Mouse (Mus musculus) urinary bladder, postnatal 10 days (tissue): ENCODE data around the gene Wap.
"Not testable (repeated sequence)": the region's sequence is repeated elsewhere in the genome, so short reads cannot be mapped to it uniquely, and the experiment has no call there.

Source experiments
- DNase-seq: peaks from one replicate; pipeline ENCODE4 v3.0.0; 2022; ENCODE audit warnings: low spot score

The Wap gene

DNA sequence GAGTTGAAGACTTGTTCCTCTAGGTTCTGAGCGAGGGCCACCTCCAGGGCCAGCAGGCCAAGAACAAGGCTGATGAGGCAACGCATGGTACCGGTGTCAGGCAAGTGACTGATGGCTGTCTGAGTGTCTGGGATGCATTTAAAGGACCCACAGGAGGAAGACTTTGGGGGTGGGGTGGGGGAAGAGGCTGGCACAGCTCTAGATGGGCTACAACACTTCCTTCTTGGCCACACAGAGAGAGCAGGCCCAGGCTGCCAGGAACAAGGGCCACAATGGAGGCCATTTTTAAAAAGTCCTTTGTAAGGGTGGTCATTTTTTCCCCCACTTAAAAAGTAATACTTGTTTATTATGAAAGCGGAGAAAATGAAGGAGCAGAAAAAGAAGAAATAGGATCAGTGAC lies at the start of gene Wap:
Gene Wap (minus strand): TSS at position 101 of the 400 bp plus-strand sequence.
- DNase-seq = no peak

GRCm38 (mm10) chr11:6684741-6685140 lies 46.3 kb upstream of the Wap start:
- DNase-seq = no peak

- DNase-seq = no peak
Measured at GRCm38 (mm10) chr11:6680397-6680818, 42.0 kb upstream of the Wap start.

- no peak for DNase-seq
Measured at GRCm38 (mm10) chr11:6679694-6680396, 41.4 kb upstream of the Wap start.

DNA sequence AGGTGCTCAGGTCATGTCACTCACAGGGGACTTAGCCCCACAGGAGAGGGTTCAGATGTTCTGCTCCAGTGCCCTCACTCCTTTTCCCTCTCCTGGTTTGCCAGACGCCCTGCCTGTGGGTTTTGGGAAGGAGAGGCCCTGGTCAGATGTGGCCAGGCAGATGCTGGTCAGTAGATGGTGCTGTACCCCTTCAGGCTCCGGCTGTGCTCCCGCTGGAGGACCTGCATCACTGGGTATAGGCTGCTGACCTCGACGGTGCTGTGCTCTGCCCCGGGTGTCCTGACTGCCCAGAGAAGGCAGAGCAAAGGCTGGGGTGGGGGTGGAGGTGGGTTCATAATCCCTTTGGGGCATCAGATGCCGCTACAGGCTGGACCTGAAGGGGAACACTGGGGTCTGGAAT lies 39.1 kb upstream of the Wap start:
- DNase-seq = no peak

DNA sequence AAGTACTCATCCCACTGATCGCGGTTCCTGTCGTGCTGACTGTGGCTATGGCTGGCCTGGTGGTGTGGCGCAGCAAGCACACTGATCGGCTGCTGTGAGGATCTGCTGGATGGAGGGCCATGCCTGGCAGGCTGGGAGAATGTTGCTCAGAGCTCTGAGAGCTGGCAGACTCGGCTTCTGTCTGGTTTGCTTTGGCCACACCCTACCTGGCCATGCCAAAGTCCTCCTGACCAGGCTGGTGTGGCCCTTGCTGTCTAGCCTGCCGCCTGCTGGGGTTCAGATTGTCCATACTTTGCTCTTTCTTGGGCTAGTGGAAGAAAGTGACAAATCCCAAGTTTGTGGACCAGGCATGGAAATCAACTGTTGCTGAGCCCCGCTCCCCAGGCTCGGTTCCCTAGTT lies 38.2 kb upstream of the Wap start:
- DNase-seq = no peak

DNA sequence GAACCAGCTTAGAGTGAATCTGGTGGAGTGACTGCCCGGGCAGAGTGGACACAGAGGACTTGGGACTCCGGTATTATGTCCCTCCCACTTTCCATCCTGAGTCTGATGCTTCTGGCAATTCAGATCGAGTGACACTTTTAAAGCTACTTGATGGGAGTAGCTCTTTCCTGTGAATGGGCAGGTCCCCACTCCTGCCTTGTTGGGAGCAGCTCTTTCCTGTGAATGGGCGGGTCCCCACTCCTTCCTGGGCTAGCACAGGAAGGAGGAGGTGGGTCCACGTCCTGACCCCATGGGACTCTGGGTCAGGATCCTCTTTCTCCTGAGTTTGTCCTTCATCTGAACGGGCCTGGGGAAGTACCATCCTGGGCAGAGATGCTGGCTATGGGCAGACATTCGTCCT lies 37.0 kb upstream of the Wap start:
- DNase-seq = no peak

- no peak for DNase-seq
Measured at GRCm38 (mm10) chr11:6674701-6675100, 36.3 kb upstream of the Wap start.

DNA sequence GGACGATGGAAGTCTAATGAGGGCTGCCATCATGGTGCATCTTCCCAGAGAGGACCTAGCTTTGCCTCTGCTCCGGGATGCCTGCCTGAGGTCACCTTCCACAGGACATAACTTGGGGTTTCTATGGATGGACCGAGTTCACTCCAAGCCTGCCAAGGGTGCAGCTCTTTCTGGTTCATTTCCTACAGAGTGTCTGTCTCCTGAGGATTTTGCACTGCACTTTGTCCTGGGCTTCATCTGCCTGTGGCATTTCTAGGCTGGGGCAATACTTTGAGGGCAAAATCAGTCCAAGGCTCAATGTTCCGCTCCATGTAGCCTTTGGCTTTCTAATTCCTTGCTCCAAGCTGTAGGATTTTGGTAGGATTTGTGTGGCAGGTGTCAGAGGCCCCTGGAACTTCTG lies 32.4 kb upstream of the Wap start:
- no peak for DNase-seq

DNA sequence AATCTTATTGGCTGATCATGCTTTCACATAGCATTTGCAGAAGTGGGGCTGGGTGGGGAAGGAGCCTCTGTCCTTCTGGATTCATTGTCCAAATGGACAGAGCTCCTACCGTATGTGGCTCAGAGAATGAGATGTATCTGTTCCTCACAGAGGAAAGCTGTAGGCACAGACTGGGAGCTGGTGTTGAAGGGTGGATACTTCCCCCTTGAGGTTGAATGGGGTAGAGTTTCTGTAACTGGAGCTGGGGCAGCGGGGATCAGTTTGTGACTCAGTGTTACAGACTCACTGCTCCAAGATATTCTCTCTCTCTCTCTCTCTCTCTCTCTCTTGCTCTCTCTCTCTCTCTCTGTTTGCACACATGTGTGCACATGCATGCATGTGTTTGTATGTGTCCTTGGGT lies 31.6 kb upstream of the Wap start:
- no peak for DNase-seq

GRCm38 (mm10) chr11:6669041-6669440 lies 30.6 kb upstream of the Wap start:
- no peak for DNase-seq

DNA sequence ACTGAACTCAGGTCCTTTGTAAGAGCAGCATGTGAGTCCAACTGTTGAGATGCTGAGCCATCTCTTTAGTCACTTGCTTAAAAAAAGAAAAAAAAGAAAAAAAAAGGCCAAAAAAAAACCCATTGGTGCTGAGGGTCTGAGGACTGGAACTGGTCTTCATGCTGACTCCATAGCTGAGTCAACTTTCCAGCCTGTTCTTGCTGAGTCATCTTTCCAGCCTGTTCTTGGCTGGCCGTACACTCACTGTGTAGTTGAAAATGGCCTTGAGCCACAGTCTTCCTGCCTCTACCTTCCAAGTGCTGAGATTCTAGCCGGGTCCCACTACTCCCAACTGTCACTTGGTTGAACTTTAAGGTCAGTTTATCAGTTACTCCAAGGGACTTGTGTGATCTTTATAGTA lies 28.2 kb upstream of the Wap start:
- DNase-seq = no peak

GRCm38 (mm10) chr11:6661206-6661605 lies 22.8 kb upstream of the Wap start:
- no peak for DNase-seq

DNA sequence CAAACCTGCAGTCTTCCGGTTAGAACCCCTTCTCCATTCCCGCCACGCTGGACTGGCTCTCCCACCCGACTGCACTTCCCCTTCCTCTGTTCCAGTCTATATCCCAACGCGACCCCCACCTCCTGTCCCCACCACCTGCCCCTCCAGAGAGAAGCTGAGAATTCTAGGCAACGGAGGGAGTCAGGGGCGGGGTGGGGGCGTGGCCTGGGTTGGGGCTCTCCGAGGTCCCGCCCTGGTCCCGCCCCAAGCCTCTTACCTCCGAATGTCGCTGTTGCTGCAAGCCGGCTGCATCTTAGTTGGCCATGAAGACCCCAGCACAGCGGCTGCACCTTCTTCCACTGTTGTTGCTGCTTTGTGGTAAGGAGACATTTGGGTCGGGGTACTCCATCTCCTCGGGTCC lies 19.8 kb upstream of the Wap start, which contains the start of gene Ramp3:
Gene Ramp3 (plus strand): TSS at position 251 of the 400 bp plus-strand sequence.
- DNase-seq = no peak

GRCm38 (mm10) chr11:6654903-6655302 lies 16.5 kb upstream of the Wap start:
- DNase-seq = peak; percentile 43

- DNase-seq = not testable (repeated sequence)
Measured at GRCm38 (mm10) chr11:6652978-6653377, 14.5 kb upstream of the Wap start.

- DNase-seq = no peak
Measured at GRCm38 (mm10) chr11:6650519-6650918, 12.1 kb upstream of the Wap start.

GRCm38 (mm10) chr11:6647831-6648724 lies 9.6 kb upstream of the Wap start:
- no peak for DNase-seq

DNA sequence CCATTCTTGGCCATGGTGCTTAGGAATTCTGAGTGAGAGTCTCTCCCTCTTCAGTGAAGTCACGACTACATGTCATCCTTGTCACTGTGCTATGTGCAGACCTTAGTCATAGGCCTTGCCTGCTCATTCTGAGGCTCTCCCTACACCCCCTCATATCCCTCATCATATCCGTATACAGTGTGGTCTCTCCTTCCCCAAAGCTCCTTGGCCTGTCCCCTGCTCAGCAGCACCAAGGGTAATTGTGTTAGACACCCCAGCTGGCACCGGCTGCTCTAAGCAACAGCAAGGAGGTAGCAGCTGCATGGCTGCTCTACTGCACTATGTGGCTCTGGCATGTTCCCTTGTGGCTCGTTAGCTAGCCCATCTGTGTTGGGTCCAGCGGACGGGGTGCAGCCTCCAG lies 6.1 kb upstream of the Wap start:
- DNase-seq = no peak

- no peak for DNase-seq
Measured at GRCm38 (mm10) chr11:6639072-6639471, 635 bp upstream of the Wap start.

- DNase-seq = no peak
Measured at GRCm38 (mm10) chr11:6636150-6636549, 2.3 kb downstream of the Wap start.

- DNase-seq = no peak
Measured at GRCm38 (mm10) chr11:6629655-6630054, 8.8 kb downstream of the Wap start.

DNA sequence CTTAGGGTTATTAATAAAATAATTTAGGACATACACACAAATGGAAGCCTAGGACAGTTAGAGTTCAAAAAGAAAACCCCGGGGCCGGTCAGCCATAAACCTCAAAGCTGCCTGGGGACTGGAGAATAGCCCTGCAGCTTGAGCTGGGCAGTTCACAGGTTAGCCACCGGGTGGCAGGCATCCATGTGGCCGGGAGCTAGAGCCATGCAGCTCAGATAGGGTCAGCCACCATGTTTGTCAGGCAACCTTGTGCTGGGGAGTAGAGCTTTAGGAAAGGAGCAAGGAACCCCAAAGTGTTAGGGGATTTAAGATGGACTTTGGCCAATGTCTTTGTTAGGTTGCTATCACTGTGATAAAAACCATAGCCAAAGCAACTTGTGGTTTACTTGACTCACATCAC lies 9.9 kb downstream of the Wap start:
- DNase-seq = no peak
